Mouse (Mus musculus) bone marrow, adult 2 months (tissue): ENCODE measurements around the gene Nf1. TPM values are rescaled to one million over a fixed set of nuclear protein-coding genes. Genes with fewer than 3 reads are reported as not detected.

ENCODE experiments used
- H3K27ac ChIP-seq: fragments of 200-500 bp; 2 replicates; pipeline ENCODE4 v1.5.1; 2012; ENCODE audit warnings: low read depth, mild to moderate bottlenecking, control low read depth, inconsistent platforms, low read length; ENCODE audit not compliant: control insufficient read depth, poor library complexity, insufficient read depth
- H3K4me1 ChIP-seq: fragments of 200-500 bp; 2 replicates; pipeline ENCODE4 v1.6.1; 2011; ENCODE audit warnings: low read length; ENCODE audit not compliant: control insufficient read depth, insufficient read depth
- H3K4me3 ChIP-seq: fragments of 200-500 bp; replicated peaks from 2 replicates; pipeline ENCODE3; 2011; ENCODE audit warnings: mild to moderate bottlenecking, low read depth, low read length, control low read depth; ENCODE audit not compliant: control insufficient read depth
- CTCF ChIP-seq: fragments of 200-500 bp; IDR thresholded peaks from 2 replicates; pipeline ENCODE4 v1.5.1; 2011; ENCODE audit warnings: low read length, control low read depth; ENCODE audit not compliant: control insufficient read depth, insufficient read depth
- POLR2A ChIP-seq: fragments of 200-500 bp; IDR thresholded peaks from 2 replicates; pipeline ENCODE4 v1.6.1; 2011; ENCODE audit warnings: low read depth, mild to moderate bottlenecking, control low read depth, low read length, borderline replicate concordance; ENCODE audit not compliant: control insufficient read depth
- WGBS: fragments of 180-500 bp; shearing (Covaris S2); methylation state at CpG from one replicate; pipeline ENCODE4 v1.1.7; 2018; 5-methylcytosine and 5-hydroxymethylcytosine counted together
- polyA plus RNA-seq: library from polyadenylated mRNA; stranded (reverse); fragments of >200 nt; gene quantifications from 2 replicates; pipeline ENCODE4 v1.2.4, GENCODE M21; 2011; ENCODE audit warnings: low replicate concordance; ENCODE audit not compliant: missing spikeins, insufficient read depth, insufficient read length

Nf1 gene
- polyA plus RNA-seq, 1 experiment, result 3.0 TPM

GRCm38 (mm10) chr11:79316807-79317345 is 22.6 kb upstream of the Nf1 start:
- Histone ChIP-seq H3K27ac (no peak overlapping the region), H3K4me3 (no peak overlapping the region), H3K4me1 (no peaks in the 10 kb centered on the region)
- TF ChIP-seq CTCF (no peak), POLR2A (no peak)
- WGBS, result 81% methylated on average over 8 of the region's 8 CpGs

DNA sequence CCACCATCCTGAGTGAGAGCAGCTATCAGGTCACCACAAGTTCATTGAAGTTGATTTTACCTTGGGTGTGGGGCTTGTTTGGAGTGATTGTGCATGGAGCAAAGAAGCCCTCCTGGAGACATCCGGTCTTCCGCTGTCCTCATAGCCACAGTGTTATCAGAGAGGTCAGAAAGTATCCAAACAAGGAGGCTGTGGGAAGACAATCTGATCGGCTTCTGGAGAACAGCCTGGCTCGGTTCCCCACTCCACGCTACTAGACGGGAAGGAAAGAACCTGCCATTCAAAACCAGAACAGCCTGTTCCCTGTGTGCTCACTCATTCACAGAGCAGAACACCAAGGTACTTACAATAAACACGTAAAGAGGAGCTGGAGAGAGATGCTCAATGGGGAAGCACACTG is 19.7 kb upstream of the Nf1 start:
- TF ChIP-seq CTCF, result no peak
- TF ChIP-seq POLR2A, result no peak
- Histone ChIP-seq H3K27ac (no peak overlapping the region), H3K4me1 (no peaks in the 10 kb centered on the region), H3K4me3 (no peak overlapping the region)
- WGBS, result 82% methylated on average over 7 of the region's 7 CpGs

DNA sequence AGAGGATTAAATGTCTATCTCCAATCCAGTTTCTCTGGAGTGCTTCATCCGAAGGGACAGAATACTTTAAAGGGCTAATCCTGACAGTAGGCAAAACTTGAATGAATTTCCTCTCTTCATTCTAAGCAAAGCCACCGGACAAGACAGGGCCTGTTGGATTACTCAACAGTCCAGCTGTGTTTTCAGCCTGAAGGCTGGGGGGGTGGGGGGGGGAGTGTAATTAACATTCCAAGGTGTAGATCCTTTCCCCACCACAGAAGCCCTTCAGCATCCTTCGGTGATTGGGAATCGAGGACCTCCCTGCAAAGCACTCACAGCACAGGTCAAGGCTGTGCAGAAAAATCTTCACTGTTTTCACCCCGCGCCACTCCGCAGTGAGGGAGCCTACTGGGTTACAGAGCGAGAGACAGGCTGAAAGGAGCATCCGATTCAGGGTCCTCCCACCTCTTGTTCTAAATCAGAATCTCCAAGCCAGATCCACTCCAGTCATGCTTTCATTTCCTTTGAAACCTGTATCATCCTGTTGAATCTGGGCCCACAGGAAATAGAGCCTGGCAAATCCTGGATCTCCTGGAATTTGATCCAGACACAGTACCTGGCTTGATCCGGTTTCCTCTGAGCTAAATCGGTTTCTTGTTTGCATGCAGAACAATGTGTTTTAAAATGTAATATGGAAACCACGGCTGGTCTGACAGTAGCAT is 15.4 kb upstream of the Nf1 start:
- TF ChIP-seq POLR2A (no peak), CTCF (no peak)
- 83% methylated on average over 12 of the region's 12 CpGs for WGBS
- Histone ChIP-seq H3K27ac (no peak overlapping the region), H3K4me1 (no peaks in the 10 kb centered on the region; the same call in 1 of the 2 replicates), H3K4me3 (no peak overlapping the region)

GRCm38 (mm10) chr11:79325663-79326062 is 13.8 kb upstream of the Nf1 start:
- Histone ChIP-seq H3K27ac (no peak overlapping the region), H3K4me3 (no peak overlapping the region), H3K4me1 (no peaks in the 10 kb centered on the region; the same call in 1 of the 2 replicates)
- TF ChIP-seq CTCF (no peak), POLR2A (no peak)
- 18% methylated on average over 8 of the region's 8 CpGs for WGBS

DNA sequence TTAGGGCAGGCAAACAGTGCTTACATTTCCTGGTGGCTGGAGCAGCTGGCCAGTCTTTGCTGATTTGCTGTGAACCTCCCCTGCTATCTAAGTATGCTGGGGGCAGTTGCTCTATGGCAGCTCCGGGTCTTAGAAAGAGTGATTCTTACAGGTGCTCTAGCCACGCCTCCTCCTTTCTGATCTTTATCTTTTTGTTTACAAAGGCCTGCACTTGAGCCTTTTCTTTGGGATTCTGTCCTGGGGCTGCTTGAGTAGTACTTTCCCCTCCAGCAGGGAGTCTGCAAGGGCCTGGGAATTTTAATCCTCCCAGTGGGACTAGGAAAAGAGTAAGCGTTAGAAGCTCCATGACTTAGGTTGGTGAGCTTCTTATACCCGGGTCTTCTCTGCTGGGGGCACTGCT is 12.4 kb upstream of the Nf1 start:
- TF ChIP-seq CTCF (no peak), POLR2A (no peak)
- WGBS, result 72% methylated on average over 4 of the region's 4 CpGs
- H3K4me1 ChIP-seq, result no peaks in the 10 kb centered on the region; the same call in 1 of the 2 replicates

GRCm38 (mm10) chr11:79328060-79328459 is 11.4 kb upstream of the Nf1 start:
- no peak for TF ChIP-seq POLR2A
- TF ChIP-seq CTCF, result no peak
- no peak overlapping the region for H3K4me3 ChIP-seq
- H3K27ac ChIP-seq, result no peak overlapping the region
- WGBS, result 42% methylated on average over 4 of the region's 4 CpGs
- H3K4me1 ChIP-seq, result no peaks in the 10 kb centered on the region; the same call in 1 of the 2 replicates

More for the DNA sequence above, 12.4 kb upstream of the Nf1 start:
- Histone ChIP-seq H3K27ac (no peak overlapping the region), H3K4me3 (no peak overlapping the region)

DNA sequence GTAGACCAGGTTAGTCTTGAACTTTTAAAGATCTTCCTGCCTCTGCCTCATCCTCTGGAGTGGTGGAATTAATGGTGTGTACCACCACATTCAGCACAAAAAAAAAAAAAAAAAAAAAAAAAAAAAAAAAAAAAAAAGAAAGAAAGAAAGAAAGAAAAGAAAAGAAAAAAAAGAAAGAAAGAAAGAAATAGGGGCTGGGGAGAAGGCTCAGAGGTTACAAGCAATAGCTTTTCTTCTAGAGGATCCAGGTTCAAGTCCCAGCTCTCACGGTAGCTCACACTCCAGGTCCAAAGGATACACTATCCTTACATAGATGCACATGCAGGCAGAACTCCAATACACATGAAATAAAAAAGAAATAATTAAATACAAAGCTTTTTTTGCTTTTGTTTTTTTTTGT is 9.9 kb upstream of the Nf1 start:
- Histone ChIP-seq H3K4me3 (no peak overlapping the region), H3K4me1 (no peaks in the 10 kb centered on the region; the same call in 1 of the 2 replicates), H3K27ac (no peak overlapping the region)
- TF ChIP-seq POLR2A (no peak), CTCF (no peak)
- 94% methylated on average over 1 of the region's 1 CpGs for WGBS

GRCm38 (mm10) chr11:79335077-79335476 is 4.4 kb upstream of the Nf1 start:
- no peak for TF ChIP-seq POLR2A
- Histone ChIP-seq H3K27ac (no peak overlapping the region), H3K4me3 (no peak overlapping the region), H3K4me1 (no peaks in the 10 kb centered on the region)
- 92% methylated on average over 6 of the region's 6 CpGs for WGBS
